Mouse (Mus musculus): ENCODE measurements around the gene Jmjd6.
"Not testable (repeated sequence)": the region's sequence is repeated elsewhere in the genome, so short reads cannot be mapped to it uniquely, and the experiment has no call there.

Jmjd6 gene

GRCm38 (mm10) chr11:116851576-116852290, 8.5 kb upstream of the Jmjd6 start:
- no peak for DNase-seq (ENCODE audit: low spot score in 2 of 2)

GRCm38 (mm10) chr11:116850833-116851477, 7.7 kb upstream of the Jmjd6 start:
- DNase-seq (ENCODE audit: low spot score in 2 of 2): no peak

GRCm38 (mm10) chr11:116850085-116850484, 6.8 kb upstream of the Jmjd6 start:
- DNase-seq (ENCODE audit: low spot score in 2 of 2): no peak

GRCm38 (mm10) chr11:116849587-116849986, 6.3 kb upstream of the Jmjd6 start:
- DNase-seq (ENCODE audit: low spot score in 2 of 2): no peak

GRCm38 (mm10) chr11:116848877-116849178, 5.6 kb upstream of the Jmjd6 start:
- not testable (repeated sequence) for DNase-seq (ENCODE audit: low spot score in 2 of 2)

- no peak for DNase-seq (ENCODE audit: low spot score in 2 of 2)
Observed at GRCm38 (mm10) chr11:116848086-116848876, 5.0 kb upstream of the Jmjd6 start.

- DNase-seq (ENCODE audit: low spot score in 2 of 2): no peak
Observed at GRCm38 (mm10) chr11:116847187-116848085, 4.2 kb upstream of the Jmjd6 start.

- DNase-seq (ENCODE audit: low spot score in 2 of 2): no peak
Observed at GRCm38 (mm10) chr11:116846593-116847181, 3.4 kb upstream of the Jmjd6 start.

- peak; percentile 70 to 76 for DNase-seq (ENCODE audit: low spot score in 2 of 2)
Observed at GRCm38 (mm10) chr11:116842531-116843260, 553 bp downstream of the Jmjd6 start.

GRCm38 (mm10) chr11:116840748-116841147, 2.5 kb downstream of the Jmjd6 start:
- DNase-seq (ENCODE audit: low spot score in 2 of 2): no peak

GRCm38 (mm10) chr11:116839601-116840000, 3.6 kb downstream of the Jmjd6 start:
- no peak for DNase-seq (ENCODE audit: low spot score in 2 of 2)

GRCm38 (mm10) chr11:116838936-116839335, 4.3 kb downstream of the Jmjd6 start:
- DNase-seq (ENCODE audit: low spot score in 2 of 2): no peak

GRCm38 (mm10) chr11:116837441-116837840, 5.8 kb downstream of the Jmjd6 start:
- no peak for DNase-seq (ENCODE audit: low spot score in 2 of 2)

GRCm38 (mm10) chr11:116836283-116836682, 7.0 kb downstream of the Jmjd6 start:
- no peak for DNase-seq (ENCODE audit: low spot score in 2 of 2)

GRCm38 (mm10) chr11:116834954-116835353, 8.3 kb downstream of the Jmjd6 start:
- DNase-seq (ENCODE audit: low spot score in 2 of 2): no peak

- no peak for DNase-seq (ENCODE audit: low spot score in 2 of 2)
Observed at GRCm38 (mm10) chr11:116832172-116832685, 11.0 kb downstream of the Jmjd6 start.

GRCm38 (mm10) chr11:116827534-116828165, 15.6 kb downstream of the Jmjd6 start, which contains the start of gene Mxra7:
Mxra7 (minus strand) TSS chr11:116828046.
- peak; percentile 45 to 57 for DNase-seq (ENCODE audit: low spot score in 2 of 2)

- no peak for DNase-seq (ENCODE audit: low spot score in 2 of 2)
Observed at GRCm38 (mm10) chr11:116826550-116827504, 16.4 kb downstream of the Jmjd6 start.

- DNase-seq (ENCODE audit: low spot score in 2 of 2): no peak
Observed at GRCm38 (mm10) chr11:116825230-116825629, 18.0 kb downstream of the Jmjd6 start.
